In genomic region chr17:34894074-34894597, GRCm38 (mm10) we compare ENCODE assay signal across 8 mouse cellular contexts. TPM values are rescaled to one million over a fixed set of nuclear protein-coding genes. Genes with fewer than 3 reads are reported as not detected.
DNase-seq lines count a peak whose midpoint lies in the region; ATAC-seq and TF ChIP-seq lines count a peak whose summit lies in the region.

No protein-coding gene starts in this region.

- CTCF ChIA-PET in Patski (lab: Charles Lee), result interaction anchor here (1.7 kb wide), 1 partner anchor 38 kb away, joined by 5 read pairs; no protein-coding TSS in a partner anchor

- H3K27ac ChIP-seq in hindbrain, embryonic 12.5 days, result peak overlapping the region; percentile 92

- peaks cover 35% of the 10 kb centered on the region for H3K4me1 ChIP-seq in hindbrain, embryonic 12.5 days

- H3K9ac ChIP-seq in hindbrain, embryonic 12.5 days, result peak overlapping the region; percentile 97

- no peaks in the 10 kb centered on the region for H3K27me3 ChIP-seq in Patski
- no peaks in the 10 kb centered on the region for H3K27me3 ChIP-seq in hindbrain, embryonic 12.5 days

- TF ChIP-seq CTCF in Patski (IDR thresholded peaks at IDR 0.05), result no peak

- peak overlapping the region; percentile 76 for H3K4me3 ChIP-seq in hindbrain, embryonic 12.5 days

- in situ Hi-C loops in Patski (cut with MboI; ENCODE audit: low pct_unique_long_range_greater_than_20kb), result loop anchor here (5.0 kb wide), 1 partner anchor 37 kb away; no protein-coding TSS in a partner anchor

- peaks cover 5% of the 10 kb centered on the region for H3K36me3 ChIP-seq in hindbrain, embryonic 12.5 days

- 0% methylated on average over 24 of the region's 51 CpGs for WGBS in hindbrain, embryonic 12.5 days

- H3K4me2 ChIP-seq in hindbrain, embryonic 12.5 days (replicated peaks), result peak overlapping the region; percentile 98

- POLR2A ChIA-PET in Patski (lab: Charles Lee), result interaction anchor here (0.9 kb wide), 1 partner anchor 10 kb away, joined by 4 read pairs; no protein-coding TSS in a partner anchor

- no peaks in the 10 kb centered on the region for H3K9me3 ChIP-seq in hindbrain, embryonic 12.5 days (replicated peaks)

- ATAC-seq in Patski, result peak; percentile 40
- ATAC-seq in hindbrain, embryonic 12.5 days (ENCODE audit: low FRiP score), result peak; percentile 86

- DNase-seq in Patski (ENCODE audit: low read depth, low spot score), result peak; percentile 75
- peak; percentile 97 to 98 for DNase-seq in cerebellum, postnatal 10 days
- DNase-seq in frontal cortex, postnatal 10 days (ENCODE audit: low spot score in 2 of 2), result peak; percentile 85 to 94
- DNase-seq in layer of hippocampus, postnatal 14 days (ENCODE audit: low spot score in 2 of 2), result peak; percentile 92 to 96
- peak; percentile 96 for DNase-seq in lung, postnatal 10 days
- DNase-seq in ovary, postnatal 14 days (ENCODE audit: low spot score), result peak; percentile 93
- DNase-seq in thymus, postnatal 10 days (ENCODE audit: low spot score in 2 of 2), result peak; percentile 85 to 95

RNA-seq across cellular contexts. Expression of gene C2, which starts 3.9 kb away (rescaled TPM):
- polyA plus RNA-seq in Patski (2021), result 0.65 TPM
- polyA plus RNA-seq in hindbrain, embryonic 12.5 days (2016; fragmentation: Nextera tagmentation; extraction: Ambion mirVana), result 1.4 and 2.6 TPM in 2 replicates
- 1 to 10 TPM; 2.0 to 3.7 TPM for total RNA-seq in layer of hippocampus, postnatal 14 days (2021)

RNA-seq across cellular contexts. Expression of gene Ehmt2, which starts 4.1 kb away (rescaled TPM):
- polyA plus RNA-seq in Patski (2021), result 200 TPM
- 110 and 113 TPM in 2 replicates for polyA plus RNA-seq in hindbrain, embryonic 12.5 days (2016; fragmentation: Nextera tagmentation; extraction: Ambion mirVana)
- 100 to 1,000 TPM; 168 to 173 TPM for total RNA-seq in layer of hippocampus, postnatal 14 days (2021)

RNA-seq across cellular contexts. Expression of gene Gm20547, which starts 12.3 kb away (rescaled TPM):
- not detected for polyA plus RNA-seq in Patski (2021)
- polyA plus RNA-seq in hindbrain, embryonic 12.5 days (2016; fragmentation: Nextera tagmentation; extraction: Ambion mirVana), result 0.10 and 0.29 TPM in 2 replicates
- total RNA-seq in layer of hippocampus, postnatal 14 days (2021), result not detected

RNA-seq across cellular contexts. Expression of gene Zbtb12, which starts 14.9 kb away (rescaled TPM):
- 33.5 TPM for polyA plus RNA-seq in Patski (2021)
- polyA plus RNA-seq in hindbrain, embryonic 12.5 days (2016; fragmentation: Nextera tagmentation; extraction: Ambion mirVana), result 12.0 and 12.8 TPM in 2 replicates
- total RNA-seq in layer of hippocampus, postnatal 14 days (2021), result 1 to 10 TPM; 6.4 to 8.1 TPM

RNA-seq across cellular contexts. Expression of gene Slc44a4, which starts 20.1 kb away (rescaled TPM):
- polyA plus RNA-seq in Patski (2021), result 0.37 TPM
- polyA plus RNA-seq in hindbrain, embryonic 12.5 days (2016; fragmentation: Nextera tagmentation; extraction: Ambion mirVana), result 0.13 and 0.15 TPM in 2 replicates
- total RNA-seq in layer of hippocampus, postnatal 14 days (2021), result under 1 TPM; 0.18 to 0.38 TPM

Comparison
In these comparisons a context has a peak if more than half of its experiments do, and no peak if none do; other contexts are left out.
1. Peak in every context shown above with its lines: DNase-seq, ATAC-seq, H3K4me3 ChIP-seq and H3K27ac ChIP-seq.